Mouse (Mus musculus): ENCODE measurements at regions not wholly inside any gene's neighbourhood (a gene's known extent, or its start where the extent isn't known, plus 50 kb on each side); places are given as distances from the start of the nearest gene placed in this dataset.

- no peak for DNase-seq (ENCODE audit: low spot score in 2 of 2)
Measured at GRCm38 (mm10) chr6:100476550-100477366, 189.5 kb upstream of the Rybp start.

DNA sequence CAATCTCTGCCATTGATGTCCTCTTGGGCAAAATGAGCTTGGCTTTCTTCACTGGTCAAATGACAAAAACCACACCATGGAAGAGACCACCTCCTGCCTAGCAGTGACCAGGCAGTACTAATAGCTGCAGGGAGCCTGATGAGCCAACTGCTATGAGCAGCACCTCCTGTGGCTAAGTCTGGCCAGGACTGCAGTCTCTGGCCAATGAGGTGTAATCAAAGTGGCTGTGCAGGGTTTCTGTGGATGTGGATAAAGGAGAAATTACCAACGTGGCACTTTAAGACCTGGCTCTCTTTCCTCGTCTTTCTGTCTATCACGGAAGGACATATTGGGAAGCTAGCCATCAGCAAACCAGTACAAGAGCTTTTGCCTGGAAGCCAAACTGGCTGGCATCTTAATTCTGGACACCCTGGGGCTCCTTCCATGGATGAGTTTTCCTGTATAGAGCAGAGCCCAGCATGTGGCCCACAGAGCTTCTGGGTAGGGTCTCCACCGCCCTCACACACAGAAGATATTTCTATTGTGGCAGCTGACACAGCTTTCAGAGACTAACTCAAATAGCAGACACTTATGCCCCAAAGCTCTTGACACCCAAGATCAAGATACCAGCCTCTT is 188.2 kb upstream of the Rybp start:
- no peak for DNase-seq (ENCODE audit: low spot score in 2 of 2)

DNA sequence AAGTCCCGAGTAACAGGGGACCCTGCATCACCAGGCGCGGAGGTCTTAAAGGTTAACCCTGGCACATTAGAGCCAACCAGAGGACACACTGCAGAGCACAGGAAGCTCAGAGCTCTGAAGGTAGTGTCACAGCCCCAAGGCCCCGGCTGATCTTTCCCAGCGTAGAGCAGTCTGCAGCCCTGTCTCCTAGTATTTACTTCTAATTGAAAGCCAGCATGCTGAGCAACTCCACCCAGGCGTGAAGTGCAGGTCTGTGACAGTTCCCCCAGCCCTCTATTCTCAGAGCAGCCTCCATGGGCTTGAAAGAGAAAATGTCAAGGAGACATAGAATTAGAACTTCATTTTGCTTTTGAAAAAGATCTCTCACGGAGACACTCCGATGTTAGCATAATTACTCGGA is 187.0 kb upstream of the Rybp start:
- DNase-seq (ENCODE audit: low spot score in 2 of 2), result no peak

DNA sequence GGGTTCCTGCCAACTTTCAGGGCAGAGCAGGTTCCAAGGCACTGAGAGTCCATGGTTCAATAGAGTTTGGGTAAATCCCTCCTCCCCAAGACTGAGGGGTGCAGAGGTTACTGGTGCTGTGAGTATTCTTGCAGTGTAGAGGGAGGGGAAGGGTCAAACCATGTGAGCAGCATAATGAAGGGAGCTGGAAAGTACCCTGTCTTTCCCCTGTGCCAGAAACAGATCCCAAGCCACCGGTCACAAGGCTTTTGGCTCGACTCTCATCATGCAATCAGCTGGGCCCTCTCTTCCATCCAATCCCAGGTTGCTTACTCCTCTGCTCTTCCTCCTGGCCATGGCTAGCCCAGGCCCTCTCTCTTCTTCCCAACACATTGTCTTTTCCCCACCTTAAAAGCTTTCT is 182.8 kb upstream of the Rybp start:
- no peak for DNase-seq (ENCODE audit: low spot score in 2 of 2)

- no peak for DNase-seq (ENCODE audit: low spot score in 2 of 2)
Measured at GRCm38 (mm10) chr6:100462757-100463156, 175.5 kb upstream of the Rybp start.

GRCm38 (mm10) chr6:100453401-100453800 is 166.1 kb upstream of the Rybp start:
- DNase-seq (ENCODE audit: low spot score in 2 of 2), result no peak

DNA sequence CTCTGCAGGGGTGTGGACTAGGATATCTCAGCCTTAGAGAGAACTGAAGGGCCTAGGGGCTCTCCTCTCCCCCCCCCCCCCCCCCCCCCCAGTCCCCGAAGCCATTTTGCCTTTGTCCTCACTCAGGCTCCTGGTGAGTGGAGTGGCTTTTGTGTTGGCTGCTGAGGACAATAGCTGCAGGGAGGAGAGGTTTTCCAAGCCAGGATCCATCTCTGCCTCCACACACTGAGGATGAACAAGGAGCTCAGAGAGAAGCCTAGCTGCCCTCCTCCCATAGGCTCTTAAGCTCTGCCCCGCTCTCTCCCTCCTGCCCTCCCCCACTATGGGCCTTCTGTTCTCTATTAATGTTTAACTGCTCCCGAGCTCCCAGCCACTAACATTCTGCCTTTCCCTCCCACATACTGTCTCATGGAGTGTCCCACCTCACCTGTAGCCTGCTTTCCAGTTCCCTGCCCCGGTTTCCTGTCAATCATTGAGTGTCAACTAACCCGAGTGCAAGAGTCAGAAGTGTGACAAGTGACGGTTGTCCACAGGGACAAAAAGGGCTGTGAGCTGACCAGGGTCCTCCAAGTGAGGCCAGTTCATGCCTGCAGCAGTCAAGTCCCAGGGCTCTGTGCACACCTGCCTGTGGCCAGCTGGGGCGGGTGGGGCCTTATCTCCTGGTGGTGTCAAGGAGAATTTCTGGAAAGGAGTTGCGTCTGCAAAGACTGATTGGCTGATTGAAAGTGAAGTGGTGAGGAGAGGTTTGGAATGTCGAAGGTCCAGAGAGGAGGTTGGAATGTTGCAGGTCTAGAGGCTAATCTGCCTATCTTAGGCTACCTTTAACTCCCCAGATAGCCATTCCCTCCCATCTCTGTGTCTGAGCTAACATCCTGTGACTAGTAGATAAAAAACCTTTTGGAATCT is 165.1 kb upstream of the Rybp start:
- no peak for DNase-seq (ENCODE audit: low spot score in 2 of 2)

- no peak for DNase-seq (ENCODE audit: low spot score in 2 of 2)
Measured at GRCm38 (mm10) chr6:100450108-100450507, 162.8 kb upstream of the Rybp start.

GRCm38 (mm10) chr6:100449087-100449486 is 161.8 kb upstream of the Rybp start:
- no peak for DNase-seq (ENCODE audit: low spot score in 2 of 2)

DNA sequence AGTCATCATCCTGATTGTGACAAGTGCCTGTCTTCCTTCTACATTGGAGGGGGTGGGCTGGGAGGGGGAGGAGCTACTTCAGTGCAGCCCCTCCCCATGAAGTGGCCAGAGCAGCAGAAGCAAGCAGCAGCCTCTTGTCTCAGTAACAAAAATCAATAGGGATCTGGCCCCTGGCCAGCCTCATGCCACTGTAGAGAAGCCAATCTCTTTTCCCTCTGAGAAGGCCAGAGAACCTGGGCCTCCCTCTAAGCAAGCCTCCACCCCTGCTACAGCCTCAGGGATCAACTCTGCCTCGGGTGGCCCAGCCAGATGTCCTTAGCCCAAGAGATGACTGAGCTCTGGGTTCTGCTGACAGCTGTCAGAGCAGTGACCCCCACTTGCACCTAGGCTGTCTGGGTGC is 159.9 kb upstream of the Rybp start:
- DNase-seq (ENCODE audit: low spot score in 2 of 2), result no peak

GRCm38 (mm10) chr6:100446804-100447203 is 159.5 kb upstream of the Rybp start:
- no peak for DNase-seq (ENCODE audit: low spot score in 2 of 2)

DNA sequence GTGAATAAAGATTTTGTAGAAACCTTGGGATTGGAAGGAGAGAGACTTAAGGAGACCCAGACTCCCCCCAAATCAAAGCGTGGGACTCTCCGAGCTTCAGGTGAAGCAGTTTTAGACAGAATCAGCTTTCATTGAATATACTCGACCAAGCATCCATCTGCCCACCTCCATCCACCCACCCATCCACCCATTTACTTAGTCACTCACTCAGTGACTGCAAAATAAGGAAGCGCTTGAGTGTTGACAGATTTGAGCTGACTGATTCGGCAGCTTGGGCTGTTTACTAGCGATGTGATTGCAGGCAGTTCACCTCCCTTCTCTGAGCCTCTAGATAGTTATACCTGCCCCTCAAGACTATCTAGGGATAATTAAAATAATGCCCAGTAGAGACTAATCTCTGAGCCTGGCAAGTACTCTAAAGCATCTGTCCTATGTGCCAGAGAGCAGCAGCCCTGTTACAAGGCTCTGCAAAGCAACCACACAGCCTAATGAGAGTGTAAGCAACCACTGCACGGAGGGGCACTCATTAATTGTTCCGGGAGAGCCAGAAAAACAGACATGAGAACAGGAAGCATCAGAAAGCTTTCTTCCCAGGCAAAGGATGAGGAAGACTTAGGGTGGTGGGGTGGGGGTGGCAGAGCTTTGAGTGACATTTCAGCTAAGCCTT is 151.9 kb upstream of the Rybp start:
- DNase-seq (ENCODE audit: low spot score in 2 of 2), result peak; percentile 32 to 54

GRCm38 (mm10) chr6:100438511-100438991 is 151.3 kb upstream of the Rybp start:
- DNase-seq (ENCODE audit: low spot score in 2 of 2), result peak; percentile 11 to 39

- no peak for DNase-seq (ENCODE audit: low spot score in 2 of 2)
Measured at GRCm38 (mm10) chr6:100437980-100438379, 150.7 kb upstream of the Rybp start.

GRCm38 (mm10) chr6:100436507-100436906 is 149.2 kb upstream of the Rybp start:
- no peak for DNase-seq (ENCODE audit: low spot score in 2 of 2)

GRCm38 (mm10) chr6:100435222-100435621 is 147.9 kb upstream of the Rybp start:
- no peak for DNase-seq (ENCODE audit: low spot score in 2 of 2)

DNA sequence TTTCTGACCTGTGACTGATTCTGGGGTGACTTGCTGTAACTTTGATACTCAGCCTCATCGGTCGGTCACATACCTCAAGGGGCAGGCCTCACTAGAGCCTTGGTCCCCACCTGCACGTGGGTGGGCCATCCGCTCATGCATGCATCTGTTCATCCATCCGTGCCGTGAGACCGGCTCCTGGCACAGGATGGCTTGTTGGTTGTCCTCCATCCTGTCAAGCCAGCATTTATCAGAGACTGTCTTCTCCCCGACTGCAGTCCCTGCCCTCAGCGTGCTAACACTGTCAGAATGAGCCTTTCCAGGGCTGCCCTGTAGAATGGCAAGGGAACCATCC is 146.2 kb upstream of the Rybp start:
- peak in 1 of 2 experiments; percentile 6 for DNase-seq (ENCODE audit: low spot score in 2 of 2)

DNA sequence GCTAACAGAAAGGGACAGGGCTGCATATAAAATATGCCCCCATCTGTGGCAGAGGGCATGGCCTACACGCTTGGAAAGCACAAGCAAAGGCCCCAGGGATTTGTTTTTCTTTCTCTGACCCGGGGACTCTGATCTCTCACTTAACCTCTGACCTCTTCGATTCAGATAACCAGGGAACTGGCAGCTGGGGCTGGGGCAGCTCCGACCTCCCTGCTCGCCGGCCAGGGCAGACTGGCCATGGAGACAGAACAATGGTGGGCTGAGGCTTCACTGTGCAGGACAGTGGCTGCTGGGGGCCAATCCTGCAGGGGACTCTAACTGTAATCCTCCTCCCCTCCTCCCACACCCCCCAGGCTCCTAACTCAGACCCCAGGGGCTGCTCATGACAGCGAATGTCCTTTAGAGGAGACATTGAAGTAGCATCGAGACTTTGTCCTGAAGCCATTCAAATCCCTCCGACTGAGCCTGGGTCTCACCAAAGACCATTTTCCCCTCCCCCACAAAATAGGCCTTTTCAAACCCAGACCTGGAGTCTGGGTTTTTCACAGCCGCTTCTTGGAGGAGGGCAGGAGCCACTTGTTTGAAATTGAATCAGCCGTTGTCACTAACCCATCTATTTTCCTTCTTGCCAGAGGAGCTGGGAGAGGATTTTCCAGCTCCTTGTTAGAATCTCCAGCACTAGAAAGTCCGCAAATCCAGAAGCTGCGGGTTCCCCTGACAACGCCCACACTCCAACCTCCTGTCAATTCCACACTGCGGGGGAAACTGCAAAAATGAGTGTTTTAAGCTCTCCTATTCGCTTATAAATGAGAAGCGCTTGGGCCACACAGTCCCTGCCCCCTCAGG is 145.6 kb upstream of the Rybp start:
- DNase-seq (ENCODE audit: low spot score in 2 of 2), result peak; percentile 25 to 31

DNA sequence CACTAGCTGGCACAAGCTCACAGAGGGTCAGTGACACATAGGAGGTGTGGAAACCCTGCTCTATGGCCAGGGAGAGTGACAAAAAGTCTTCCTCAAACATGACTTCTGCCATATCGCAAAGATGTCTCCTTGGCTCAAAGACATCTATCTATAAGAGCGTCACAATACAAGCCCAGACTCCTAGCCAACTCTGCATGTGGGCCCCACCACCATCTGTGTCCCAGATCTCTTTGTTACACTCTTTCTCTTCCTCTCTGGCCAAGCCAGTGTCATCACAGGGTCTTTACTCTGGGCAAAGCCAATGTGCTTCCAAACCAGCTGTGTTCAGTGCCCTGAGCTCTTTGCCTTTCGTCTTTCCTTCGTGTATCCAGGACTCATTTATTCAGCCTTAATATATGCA is 143.0 kb upstream of the Rybp start:
- DNase-seq (ENCODE audit: low spot score in 2 of 2), result no peak

GRCm38 (mm10) chr6:100429511-100429910 is 142.2 kb upstream of the Rybp start:
- DNase-seq (ENCODE audit: low spot score in 2 of 2), result peak; percentile 30 to 31
